Mouse (Mus musculus) neural tube, embryonic 12.5 days (tissue): ENCODE data around the gene Tuba8. TPM values are rescaled to one million over a fixed set of nuclear protein-coding genes. Genes with fewer than 3 reads are reported as not detected.

Experiments used
- ATAC-seq: fragments of 200-750 bp; cut with Nextera tagmentation; 2 replicates; pipeline ENCODE4 v1.8.0; 2017; ENCODE audit warnings: low read depth, mild to moderate bottlenecking, moderate TSS enrichment, moderate library complexity; ENCODE audit not compliant: low FRiP score
- H3K27ac ChIP-seq: fragments of 300-500 bp; sonication (generic); 2 replicates; pipeline ENCODE4 v1.5.1; 2016
- H3K27me3 ChIP-seq: fragments of 300-500 bp; sonication (generic); replicated peaks from 2 replicates; pipeline ENCODE4 v1.6.1; 2016; ENCODE audit warnings: mild to moderate bottlenecking
- H3K36me3 ChIP-seq: fragments of 300-500 bp; sonication (generic); 2 replicates; pipeline ENCODE4 v1.6.1; 2016; ENCODE audit warnings: mild to moderate bottlenecking
- H3K4me1 ChIP-seq: fragments of 300-500 bp; sonication (generic); 2 replicates; pipeline ENCODE4 v1.6.1; 2016
- H3K4me2 ChIP-seq: fragments of 300-500 bp; sonication (generic); replicated peaks from 2 replicates; pipeline ENCODE4 v1.6.1; 2016; ENCODE audit warnings: mild to moderate bottlenecking
- H3K4me3 ChIP-seq: fragments of 300-500 bp; sonication (generic); 2 replicates; pipeline ENCODE4 v1.5.1; 2016
- H3K9ac ChIP-seq: fragments of 300-500 bp; sonication (generic); 2 replicates; pipeline ENCODE4 v1.6.1; 2016; ENCODE audit warnings: mild to moderate bottlenecking
- H3K9me3 ChIP-seq: fragments of 300-500 bp; sonication (generic); 2 replicates; pipeline ENCODE4 v1.6.1; 2016; ENCODE audit warnings: mild to moderate bottlenecking
- WGBS: fragments of 180-500 bp; shearing (Covaris S2); methylation state at CpG from one replicate; pipeline ENCODE4 v1.1.7; 2016; 5-methylcytosine and 5-hydroxymethylcytosine counted together
- polyA plus RNA-seq: library from polyadenylated mRNA; unstranded; fragments of >200 nt; fragmentation: Nextera tagmentation; extraction: Ambion mirVana; gene quantifications from 2 replicates; pipeline ENCODE4 v1.2.1, GENCODE M21; 2016

The Tuba8 gene
- polyA plus RNA-seq, 1 experiment from 2014 or later = 0.33 TPM

- no peak overlapping the region for H3K4me3 ChIP-seq
- no peaks in the 10 kb centered on the region for H3K9me3 ChIP-seq
- WGBS = 94% methylated on average over 10 of the region's 10 CpGs
- no peak overlapping the region for H3K4me2 ChIP-seq
- H3K4me1 ChIP-seq = no peaks in the 10 kb centered on the region
- ATAC-seq = no peak
- H3K27ac ChIP-seq = no peak overlapping the region
- H3K27me3 ChIP-seq = no peaks in the 10 kb centered on the region; the same call in 1 of the 2 replicates
- H3K9ac ChIP-seq = no peak overlapping the region
- no peaks in the 10 kb centered on the region for H3K36me3 ChIP-seq
Measured at GRCm38 (mm10) chr6:121220181-121220580, 9.7 kb downstream of the Tuba8 start.

- Histone ChIP-seq H3K9me3 (no peaks in the 10 kb centered on the region), H3K36me3 (no peaks in the 10 kb centered on the region), H3K9ac (no peak overlapping the region), H3K4me2 (no peak overlapping the region), H3K27me3 (no peaks in the 10 kb centered on the region), H3K4me3 (no peak overlapping the region), H3K27ac (no peak overlapping the region), H3K4me1 (no peaks in the 10 kb centered on the region)
- WGBS = 90% methylated on average over 8 of the region's 8 CpGs
- no peak for ATAC-seq
Measured at GRCm38 (mm10) chr6:121221876-121222597, 11.5 kb downstream of the Tuba8 start.

- ATAC-seq = no peak
- no peaks in the 10 kb centered on the region for H3K9me3 ChIP-seq
- no peaks in the 10 kb centered on the region for H3K27me3 ChIP-seq
- WGBS = 95% methylated on average over 14 of the region's 14 CpGs
- H3K36me3 ChIP-seq = no peaks in the 10 kb centered on the region
- no peaks in the 10 kb centered on the region for H3K4me1 ChIP-seq
- H3K4me2 ChIP-seq = no peak overlapping the region
- no peak overlapping the region for H3K4me3 ChIP-seq
- H3K9ac ChIP-seq = no peak overlapping the region
- H3K27ac ChIP-seq = no peak overlapping the region
Measured at GRCm38 (mm10) chr6:121223001-121223400, 12.5 kb downstream of the Tuba8 start.

GRCm38 (mm10) chr6:121224067-121224466, 13.6 kb downstream of the Tuba8 start:
- Histone ChIP-seq H3K9ac (no peak overlapping the region), H3K36me3 (no peaks in the 10 kb centered on the region), H3K27me3 (no peaks in the 10 kb centered on the region), H3K4me2 (no peak overlapping the region), H3K4me1 (no peaks in the 10 kb centered on the region), H3K9me3 (no peaks in the 10 kb centered on the region), H3K27ac (no peak overlapping the region), H3K4me3 (no peak overlapping the region)
- no peak for ATAC-seq
- WGBS = 70% methylated on average over 5 of the region's 5 CpGs

- Histone ChIP-seq H3K9ac (no peak overlapping the region), H3K36me3 (no peaks in the 10 kb centered on the region), H3K27me3 (no peaks in the 10 kb centered on the region), H3K27ac (no peak overlapping the region), H3K9me3 (no peaks in the 10 kb centered on the region), H3K4me2 (no peak overlapping the region), H3K4me3 (no peak overlapping the region), H3K4me1 (no peaks in the 10 kb centered on the region)
- WGBS = 21% methylated on average over 6 of the region's 6 CpGs
- no peak for ATAC-seq
Measured at GRCm38 (mm10) chr6:121224993-121225392, 14.5 kb downstream of the Tuba8 start.

- Histone ChIP-seq H3K4me1 (no peaks in the 10 kb centered on the region), H3K9ac (no peak overlapping the region), H3K27ac (no peak overlapping the region), H3K9me3 (no peaks in the 10 kb centered on the region), H3K4me2 (no peak overlapping the region), H3K36me3 (no peaks in the 10 kb centered on the region), H3K4me3 (no peak overlapping the region), H3K27me3 (no peaks in the 10 kb centered on the region)
- WGBS = 69% methylated on average over 4 of the region's 4 CpGs
- no peak for ATAC-seq
Measured at GRCm38 (mm10) chr6:121226043-121226442, 15.5 kb downstream of the Tuba8 start.

GRCm38 (mm10) chr6:121226744-121227143, 16.2 kb downstream of the Tuba8 start:
- no peak overlapping the region for H3K27ac ChIP-seq
- no peak for ATAC-seq
- H3K9me3 ChIP-seq = no peaks in the 10 kb centered on the region
- 79% methylated on average over 2 of the region's 2 CpGs for WGBS
- no peaks in the 10 kb centered on the region for H3K36me3 ChIP-seq
- H3K4me2 ChIP-seq = no peak overlapping the region
- no peaks in the 10 kb centered on the region for H3K4me1 ChIP-seq
- H3K4me3 ChIP-seq = no peak overlapping the region
- no peak overlapping the region for H3K9ac ChIP-seq
- no peaks in the 10 kb centered on the region for H3K27me3 ChIP-seq

- Histone ChIP-seq H3K4me3 (no peak overlapping the region), H3K27ac (no peak overlapping the region), H3K4me1 (no peaks in the 10 kb centered on the region), H3K4me2 (no peak overlapping the region), H3K36me3 (no peaks in the 10 kb centered on the region), H3K9ac (no peak overlapping the region), H3K27me3 (no peaks in the 10 kb centered on the region), H3K9me3 (no peaks in the 10 kb centered on the region)
- WGBS = 74% methylated on average over 8 of the region's 8 CpGs
- ATAC-seq = no peak
Measured at GRCm38 (mm10) chr6:121228421-121228820, 17.9 kb downstream of the Tuba8 start.

- 77% methylated on average over 1 of the region's 1 CpGs for WGBS
Measured at GRCm38 (mm10) chr6:121232652-121233051, 22.2 kb downstream of the Tuba8 start.

GRCm38 (mm10) chr6:121236386-121236785, 25.9 kb downstream of the Tuba8 start:
- Histone ChIP-seq H3K27ac (no peak overlapping the region), H3K9me3 (no peaks in the 10 kb centered on the region), H3K4me2 (no peak overlapping the region), H3K27me3 (no peaks in the 10 kb centered on the region), H3K4me1 (no peaks in the 10 kb centered on the region), H3K9ac (no peak overlapping the region), H3K4me3 (no peak overlapping the region), H3K36me3 (no peaks in the 10 kb centered on the region)
- 93% methylated on average over 2 of the region's 2 CpGs for WGBS
- ATAC-seq = no peak

More at GRCm38 (mm10) chr6:121232652-121233051, 22.2 kb downstream of the Tuba8 start:
- no peaks in the 10 kb centered on the region for H3K4me1 ChIP-seq
- H3K9ac ChIP-seq = no peak overlapping the region
- H3K27me3 ChIP-seq = no peaks in the 10 kb centered on the region
- H3K4me2 ChIP-seq = no peak overlapping the region
- H3K36me3 ChIP-seq = no peaks in the 10 kb centered on the region
- no peak overlapping the region for H3K27ac ChIP-seq
- no peaks in the 10 kb centered on the region for H3K9me3 ChIP-seq
- no peak overlapping the region for H3K4me3 ChIP-seq
- ATAC-seq = no peak

- H3K4me2 ChIP-seq = no peak overlapping the region
- no peak overlapping the region for H3K9ac ChIP-seq
- no peaks in the 10 kb centered on the region for H3K36me3 ChIP-seq
- H3K4me3 ChIP-seq = no peak overlapping the region
- no peaks in the 10 kb centered on the region for H3K9me3 ChIP-seq
- no peak for ATAC-seq
- no peaks in the 10 kb centered on the region for H3K4me1 ChIP-seq
- H3K27me3 ChIP-seq = no peaks in the 10 kb centered on the region
- H3K27ac ChIP-seq = no peak overlapping the region
- 95% methylated on average over 4 of the region's 4 CpGs for WGBS
Measured at GRCm38 (mm10) chr6:121238209-121238608, 27.7 kb downstream of the Tuba8 start.

- H3K36me3 ChIP-seq = no peaks in the 10 kb centered on the region
- H3K4me1 ChIP-seq = no peaks in the 10 kb centered on the region
- no peak overlapping the region for H3K27ac ChIP-seq
- H3K9ac ChIP-seq = no peak overlapping the region
- WGBS = 80% methylated on average over 2 of the region's 2 CpGs
- no peak overlapping the region for H3K4me3 ChIP-seq
- no peak overlapping the region for H3K4me2 ChIP-seq
- ATAC-seq = no peak
- no peaks in the 10 kb centered on the region for H3K9me3 ChIP-seq
- H3K27me3 ChIP-seq = no peaks in the 10 kb centered on the region
Measured at GRCm38 (mm10) chr6:121241780-121242179, 31.3 kb downstream of the Tuba8 start.

- WGBS = 61% methylated on average over 10 of the region's 10 CpGs
Measured at GRCm38 (mm10) chr6:121243161-121243560, 32.7 kb downstream of the Tuba8 start.

More at GRCm38 (mm10) chr6:121243161-121243560, 32.7 kb downstream of the Tuba8 start:
- Histone ChIP-seq H3K27me3 (no peaks in the 10 kb centered on the region), H3K4me3 (no peak overlapping the region), H3K9me3 (no peaks in the 10 kb centered on the region), H3K9ac (no peak overlapping the region), H3K4me1 (no peaks in the 10 kb centered on the region), H3K27ac (no peak overlapping the region), H3K4me2 (no peak overlapping the region), H3K36me3 (no peaks in the 10 kb centered on the region)
- no peak for ATAC-seq
